Mouse (Mus musculus): ENCODE measurements around the gene Hspa2. TPM values are rescaled to one million over a fixed set of nuclear protein-coding genes. Genes with fewer than 3 reads are reported as not detected.

The Hspa2 gene
- polyA plus RNA-seq, 1 experiment from 2014 or later: 4.2 TPM

Other genes with a start within 250 kb of the Hspa2 start
- gene Esr2, start 226.9 kb upstream of the Hspa2 start, polyA plus RNA-seq (2014; fragmentation: Nextera tagmentation; extraction: Ambion mirVana): 0.15 and 0.29 TPM in 2 replicates
- gene Tex21, start 157.4 kb upstream of the Hspa2 start, polyA plus RNA-seq (2014; fragmentation: Nextera tagmentation; extraction: Ambion mirVana): 0.10 TPM in 1 of 2 replicates, not detected in the other
- gene Mthfd1, start 148.9 kb upstream of the Hspa2 start, polyA plus RNA-seq (2014; fragmentation: Nextera tagmentation; extraction: Ambion mirVana): 178 and 218 TPM in 2 replicates
- gene Akap5, start 79.3 kb upstream of the Hspa2 start, polyA plus RNA-seq (2014; fragmentation: Nextera tagmentation; extraction: Ambion mirVana): 2.4 and 2.8 TPM in 2 replicates
- gene Zbtb25, start 34.6 kb upstream of the Hspa2 start, polyA plus RNA-seq (2014; fragmentation: Nextera tagmentation; extraction: Ambion mirVana): 14.3 and 16.6 TPM in 2 replicates
- 9.4 and 11.1 TPM in 2 replicates for gene Zbtb1, start 33.9 kb upstream of the Hspa2 start, polyA plus RNA-seq (2014; fragmentation: Nextera tagmentation; extraction: Ambion mirVana)
- 0.51 TPM in 2 replicates for gene Ppp1r36, start 13.4 kb downstream of the Hspa2 start, polyA plus RNA-seq (2014; fragmentation: Nextera tagmentation; extraction: Ambion mirVana)
- 3.4 and 4.1 TPM in 2 replicates for gene Plekhg3, start 126.7 kb downstream of the Hspa2 start, polyA plus RNA-seq (2014; fragmentation: Nextera tagmentation; extraction: Ambion mirVana)